Mouse (Mus musculus) liver, embryonic 14.5 days (tissue): ENCODE measurements around the gene Ints2.

Source experiments
- CTCF ChIP-seq: IDR thresholded peaks from 2 replicates; pipeline ENCODE4 v1.5.1; 2016; ENCODE audit warnings: antibody characterized with exemption, low read depth, control low read depth
- EP300 ChIP-seq: IDR thresholded peaks from 2 replicates; pipeline ENCODE4 v1.6.1; 2016; ENCODE audit warnings: antibody characterized with exemption, low read depth

DNA sequence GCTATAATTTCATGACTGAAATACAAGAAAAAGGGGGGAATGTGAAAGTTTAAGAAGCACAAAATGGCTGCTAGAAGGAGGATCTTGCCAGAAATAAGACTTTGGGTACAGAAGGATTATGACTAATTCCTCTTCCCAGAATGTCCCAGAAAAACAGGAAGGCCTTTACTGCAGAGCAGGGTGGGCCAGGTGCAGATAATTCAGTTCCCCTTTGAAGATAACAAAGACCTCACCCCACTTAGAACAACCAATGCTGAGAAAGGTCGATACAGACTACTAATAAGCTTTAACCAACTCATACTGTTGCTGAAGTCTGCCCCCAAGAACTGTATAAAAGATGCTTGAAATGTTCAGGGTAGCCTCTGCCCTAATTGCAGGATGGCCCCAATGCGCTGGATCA is 48.3 kb downstream of the Ints2 start:
- TF ChIP-seq CTCF (no peak), EP300 (no peak)
